Mouse (Mus musculus): ENCODE results near the gene Zfhx3. TPM values are rescaled to one million over a fixed set of nuclear protein-coding genes. Genes with fewer than 3 reads are reported as not detected.
A peak's percentile ranks its signal among the peaks of the same experiment; 100 is the strongest.

The Zfhx3 gene
- polyA plus RNA-seq, 1 experiment from 2014 or later, result 4.4 TPM

- Histone ChIP-seq H3K4me2 (no peak overlapping the region; the same call in 1 of the 2 replicates), H3K9ac (no peak overlapping the region), H3K27me3 (no peaks in the 10 kb centered on the region), H3K9me3 (replicated peaks) (no peaks in the 10 kb centered on the region), H3K27ac (no peak overlapping the region), H3K4me1 (replicated peaks) (no peaks in the 10 kb centered on the region; the same call in 1 of the 2 replicates), H3K4me3 (no peak overlapping the region), H3K36me3 (no peaks in the 10 kb centered on the region)
- peak; percentile 62 for ATAC-seq (replicated peaks; ENCODE audit: insufficient number of reproducible peaks, insufficient read depth, low FRiP score, low read depth)
- WGBS, result 31% methylated on average over 8 of the region's 8 CpGs
Observed at GRCm38 (mm10) chr8:108647556-108647955, 705.1 kb downstream of the Zfhx3 start.

DNA sequence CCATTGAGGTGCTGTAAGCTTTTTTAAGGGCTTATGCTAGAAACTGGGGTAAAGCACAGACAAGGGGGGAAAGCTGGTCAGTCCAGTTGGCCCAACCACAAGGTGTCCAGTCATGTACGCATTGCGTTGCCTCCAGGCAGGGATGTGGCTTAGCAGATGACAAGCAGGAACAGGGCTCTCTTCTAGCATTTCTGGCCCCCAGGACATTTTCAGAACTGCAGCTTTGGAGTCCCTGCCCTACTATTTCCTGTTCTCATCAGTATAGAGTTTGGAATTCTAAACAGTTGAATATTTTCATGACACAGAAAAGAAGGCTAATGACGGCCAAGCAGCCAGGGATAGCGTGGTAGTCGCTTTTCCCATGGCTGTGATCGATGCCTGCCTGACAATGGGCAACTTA, 706.5 kb downstream of the Zfhx3 start:
- H3K4me1 ChIP-seq (replicated peaks), result no peaks in the 10 kb centered on the region; the same call in 1 of the 2 replicates
- H3K4me2 ChIP-seq, result no peak overlapping the region
- no peak overlapping the region for H3K9ac ChIP-seq
- H3K36me3 ChIP-seq, result no peaks in the 10 kb centered on the region
- H3K27ac ChIP-seq, result no peak overlapping the region
- WGBS, result 79% methylated on average over 6 of the region's 6 CpGs
- H3K27me3 ChIP-seq, result no peaks in the 10 kb centered on the region
- no peaks in the 10 kb centered on the region for H3K9me3 ChIP-seq (replicated peaks)
- no peak overlapping the region for H3K4me3 ChIP-seq
- no peak for ATAC-seq (replicated peaks; ENCODE audit: insufficient number of reproducible peaks, insufficient read depth, low FRiP score, low read depth)

- WGBS, result 77% methylated on average over 8 of the region's 8 CpGs
- no peak overlapping the region for H3K9ac ChIP-seq
- no peaks in the 10 kb centered on the region; the same call in 1 of the 2 replicates for H3K27me3 ChIP-seq
- H3K4me1 ChIP-seq (replicated peaks), result no peaks in the 10 kb centered on the region; the same call in 1 of the 2 replicates
- no peaks in the 10 kb centered on the region for H3K9me3 ChIP-seq (replicated peaks)
- no peaks in the 10 kb centered on the region for H3K36me3 ChIP-seq
- no peak for ATAC-seq (replicated peaks; ENCODE audit: insufficient number of reproducible peaks, insufficient read depth, low FRiP score, low read depth)
- H3K4me2 ChIP-seq, result no peak overlapping the region
- H3K4me3 ChIP-seq, result no peak overlapping the region
- no peak overlapping the region for H3K27ac ChIP-seq
Observed at GRCm38 (mm10) chr8:108650837-108651236, 708.4 kb downstream of the Zfhx3 start.

- Histone ChIP-seq H3K27me3 (no peaks in the 10 kb centered on the region), H3K4me1 (replicated peaks) (no peaks in the 10 kb centered on the region), H3K4me3 (no peak overlapping the region), H3K9ac (no peak overlapping the region), H3K4me2 (no peak overlapping the region), H3K9me3 (replicated peaks) (no peaks in the 10 kb centered on the region), H3K36me3 (no peaks in the 10 kb centered on the region), H3K27ac (no peak overlapping the region)
- no peak for ATAC-seq (replicated peaks; ENCODE audit: insufficient number of reproducible peaks, insufficient read depth, low FRiP score, low read depth)
- 33% methylated on average over 5 of the region's 5 CpGs for WGBS
Observed at GRCm38 (mm10) chr8:108661486-108662093, 719.1 kb downstream of the Zfhx3 start.

- no peak for ATAC-seq (replicated peaks; ENCODE audit: insufficient number of reproducible peaks, insufficient read depth, low FRiP score, low read depth)
- H3K9me3 ChIP-seq (replicated peaks), result no peaks in the 10 kb centered on the region
- no peak overlapping the region for H3K9ac ChIP-seq
Observed at GRCm38 (mm10) chr8:108662766-108663165, 720.3 kb downstream of the Zfhx3 start.

GRCm38 (mm10) chr8:108671939-108672515, 729.6 kb downstream of the Zfhx3 start:
- no peaks in the 10 kb centered on the region for H3K9me3 ChIP-seq (replicated peaks)
- no peak for ATAC-seq (replicated peaks; ENCODE audit: insufficient number of reproducible peaks, insufficient read depth, low FRiP score, low read depth)

More at GRCm38 (mm10) chr8:108662766-108663165, 720.3 kb downstream of the Zfhx3 start:
- Histone ChIP-seq H3K27ac (no peak overlapping the region), H3K4me2 (no peak overlapping the region), H3K4me1 (replicated peaks) (no peaks in the 10 kb centered on the region), H3K27me3 (no peaks in the 10 kb centered on the region), H3K36me3 (no peaks in the 10 kb centered on the region), H3K4me3 (no peak overlapping the region)
- 67% methylated on average over 3 of the region's 3 CpGs for WGBS

GRCm38 (mm10) chr8:108675001-108675525, 732.6 kb downstream of the Zfhx3 start:
- ATAC-seq (replicated peaks; ENCODE audit: insufficient number of reproducible peaks, insufficient read depth, low FRiP score, low read depth), result no peak

More at GRCm38 (mm10) chr8:108671939-108672515, 729.6 kb downstream of the Zfhx3 start:
- WGBS, result 87% methylated on average over 11 of the region's 11 CpGs
- Histone ChIP-seq H3K36me3 (no peaks in the 10 kb centered on the region), H3K27ac (no peak overlapping the region), H3K9ac (no peak overlapping the region), H3K4me3 (no peak overlapping the region), H3K27me3 (no peaks in the 10 kb centered on the region), H3K4me2 (no peak overlapping the region), H3K4me1 (replicated peaks) (no peaks in the 10 kb centered on the region)

GRCm38 (mm10) chr8:108689694-108690093, 747.2 kb downstream of the Zfhx3 start:
- 89% methylated on average over 9 of the region's 9 CpGs for WGBS
- peaks cover 20% of the 10 kb centered on the region for H3K4me1 ChIP-seq (replicated peaks)
- H3K4me3 ChIP-seq, result no peak overlapping the region
- no peak for ATAC-seq (replicated peaks; ENCODE audit: insufficient number of reproducible peaks, insufficient read depth, low FRiP score, low read depth)
- H3K9ac ChIP-seq, result no peak overlapping the region
- no peaks in the 10 kb centered on the region for H3K9me3 ChIP-seq (replicated peaks)
- H3K27ac ChIP-seq, result no peak overlapping the region
- peaks cover 7% of the 10 kb centered on the region for H3K27me3 ChIP-seq
- no peak overlapping the region for H3K4me2 ChIP-seq
- H3K36me3 ChIP-seq, result no peaks in the 10 kb centered on the region

More at GRCm38 (mm10) chr8:108675001-108675525, 732.6 kb downstream of the Zfhx3 start:
- no peaks in the 10 kb centered on the region for H3K4me1 ChIP-seq (replicated peaks)
- 76% methylated on average over 17 of the region's 17 CpGs for WGBS
- no peak overlapping the region for H3K4me3 ChIP-seq
- H3K9ac ChIP-seq, result no peak overlapping the region
- no peaks in the 10 kb centered on the region for H3K9me3 ChIP-seq (replicated peaks)
- no peaks in the 10 kb centered on the region for H3K36me3 ChIP-seq
- H3K4me2 ChIP-seq, result no peak overlapping the region
- no peak overlapping the region for H3K27ac ChIP-seq
- H3K27me3 ChIP-seq, result no peaks in the 10 kb centered on the region

- 22% methylated on average over 14 of the region's 14 CpGs for WGBS
- H3K4me2 ChIP-seq, result peak overlapping the region; percentile 74
- no peak overlapping the region for H3K27ac ChIP-seq
- peaks cover 28% of the 10 kb centered on the region for H3K4me1 ChIP-seq (replicated peaks)
- H3K9me3 ChIP-seq (replicated peaks), result no peaks in the 10 kb centered on the region
- H3K4me3 ChIP-seq, result peak overlapping the region; percentile 38
- no peaks in the 10 kb centered on the region for H3K36me3 ChIP-seq
- peaks cover 18% of the 10 kb centered on the region for H3K27me3 ChIP-seq
- no peak for ATAC-seq (replicated peaks; ENCODE audit: insufficient number of reproducible peaks, insufficient read depth, low FRiP score, low read depth)
- H3K9ac ChIP-seq, result 0 out of 2 replicates have a peak overlapping the region, but pooled peaks have one; percentile 27
Observed at GRCm38 (mm10) chr8:108690576-108691455, 748.4 kb downstream of the Zfhx3 start.

GRCm38 (mm10) chr8:108691456-108692238, 749.2 kb downstream of the Zfhx3 start:
- Histone ChIP-seq H3K36me3 (no peaks in the 10 kb centered on the region), H3K27ac (peak overlapping the region; percentile 24; the same call in 1 of the 2 replicates), H3K9me3 (replicated peaks) (no peaks in the 10 kb centered on the region), H3K4me1 (replicated peaks) (peaks cover 36% of the 10 kb centered on the region), H3K4me3 (peak overlapping the region; percentile 38), H3K27me3 (peaks cover 27% of the 10 kb centered on the region), H3K4me2 (peak overlapping the region; percentile 74), H3K9ac (peak overlapping the region; percentile 27; the same call in 1 of the 2 replicates)
- ATAC-seq (replicated peaks; ENCODE audit: insufficient number of reproducible peaks, insufficient read depth, low FRiP score, low read depth), result peak; percentile 53
- 4% methylated on average over 20 of the region's 21 CpGs for WGBS

Data from heart, embryonic 15.5 days (tissue).